Mouse (Mus musculus) cerebellum, adult 2 months (tissue): ENCODE data around the gene Cdc42se1.

Source experiments
- CTCF ChIP-seq: fragments of 200-500 bp; IDR thresholded peaks from 2 replicates; pipeline ENCODE4 v1.5.1; 2011; ENCODE audit warnings: low read depth, mild to moderate bottlenecking, control low read depth, low read length, moderate library complexity, borderline replicate concordance; ENCODE audit not compliant: insufficient read depth
- POLR2A ChIP-seq: fragments of 200-500 bp; IDR thresholded peaks from 2 replicates; pipeline ENCODE4 v1.6.1; 2011; ENCODE audit warnings: low read length, control low read depth, borderline replicate concordance; ENCODE audit not compliant: insufficient read depth

- TF ChIP-seq POLR2A (no peak), CTCF (no peak)
These were observed 2.2 kb downstream of the Cdc42se1 start for GRCm38 (mm10) chr3:95230495-95231297.
